Mouse (Mus musculus) hindbrain, embryonic 10.5 days (tissue): ENCODE measurements around the gene Catsperg1. TPM values are rescaled to one million over a fixed set of nuclear protein-coding genes. Genes with fewer than 3 reads are reported as not detected.
"Not testable (repeated sequence)": the region's sequence is repeated elsewhere in the genome, so short reads cannot be mapped to it uniquely, and the experiment has no call there.

Experiments
- DNase-seq: peaks from one replicate; pipeline ENCODE4 v3.0.0-alpha.2; 2017; ENCODE audit warnings: low spot score
- H3K27ac ChIP-seq: fragments of 300-500 bp; sonication (generic); 2 replicates; pipeline ENCODE4 v1.5.1; 2016; ENCODE audit warnings: mild to moderate bottlenecking, moderate library complexity
- H3K27me3 ChIP-seq: fragments of 300-500 bp; sonication (generic); 2 replicates; pipeline ENCODE4 v1.6.1; 2016; ENCODE audit warnings: mild to moderate bottlenecking; ENCODE audit not compliant: poor library complexity, insufficient read depth, severe bottlenecking
- H3K36me3 ChIP-seq: fragments of 300-500 bp; sonication (generic); 2 replicates; pipeline ENCODE4 v1.6.1; 2016; ENCODE audit warnings: mild to moderate bottlenecking, moderate library complexity
- H3K4me1 ChIP-seq: fragments of 300-500 bp; sonication (generic); replicated peaks from 2 replicates; pipeline ENCODE4 v1.6.1; 2016; ENCODE audit warnings: mild to moderate bottlenecking
- H3K4me3 ChIP-seq: fragments of 300-500 bp; sonication (generic); 2 replicates; pipeline ENCODE4 v1.5.1; 2016; ENCODE audit warnings: mild to moderate bottlenecking, moderate library complexity
- H3K9me3 ChIP-seq: fragments of 300-500 bp; sonication (generic); 2 replicates; pipeline ENCODE4 v1.6.1; 2016; ENCODE audit warnings: mild to moderate bottlenecking, moderate library complexity
- WGBS: fragments of 180-500 bp; shearing (Covaris S2); methylation state at CpG from one replicate; pipeline ENCODE4 v1.1.7; 2016; 5-methylcytosine and 5-hydroxymethylcytosine counted together
- polyA plus RNA-seq: library from polyadenylated mRNA; unstranded; fragments of >200 nt; fragmentation: Nextera tagmentation; extraction: Ambion mirVana; gene quantifications from 2 replicates; pipeline ENCODE4 v1.2.1, GENCODE M21; 2016

The Catsperg1 gene
- polyA plus RNA-seq, 1 experiment from 2014 or later = 0.51 TPM

GRCm38 (mm10) chr7:29244732-29245416, 31.0 kb upstream of the Catsperg1 start:
- Histone ChIP-seq H3K9me3 (no peaks in the 10 kb centered on the region), H3K27ac (no peak overlapping the region), H3K36me3 (peaks cover 47% of the 10 kb centered on the region), H3K4me3 (no peak overlapping the region), H3K4me1 (peaks cover 28% of the 10 kb centered on the region), H3K27me3 (peaks cover 24% of the 10 kb centered on the region)
- DNase-seq = no peak
- 84% methylated on average over 7 of the region's 7 CpGs for WGBS

GRCm38 (mm10) chr7:29238019-29238967, 24.5 kb upstream of the Catsperg1 start, which contains the start of gene Yif1b:
Gene Yif1b, plus strand, starts transcription at chr7:29238329.
- H3K27ac ChIP-seq = peak within 1 kb of the TSS; percentile 90
- H3K36me3 ChIP-seq = peaks cover 13% of the 10 kb centered on the region; the same call in 1 of the 2 replicates
- WGBS = under 1% methylated on average over 60 of the region's 60 CpGs
- H3K4me3 ChIP-seq = peak within 1 kb of the TSS; percentile 82
- DNase-seq = peak; percentile 99
- H3K4me1 ChIP-seq = peaks cover 22% of the 10 kb centered on the region
- 0 out of 2 replicates have a peak, but pooled peaks cover 3% of the 10 kb centered on the region for H3K9me3 ChIP-seq
- H3K27me3 ChIP-seq = peaks cover 14% of the 10 kb centered on the region

- WGBS = 30% methylated on average over 6 of the region's 6 CpGs
- peak overlapping the region; percentile 82 for H3K4me3 ChIP-seq
- peak overlapping the region; percentile 90 for H3K27ac ChIP-seq
- H3K4me1 ChIP-seq = peaks cover 23% of the 10 kb centered on the region
- DNase-seq, H3K9me3 ChIP-seq: not testable (repeated sequence)
- peaks cover 13% of the 10 kb centered on the region; the same call in 1 of the 2 replicates for H3K36me3 ChIP-seq
- H3K27me3 ChIP-seq = peaks cover 21% of the 10 kb centered on the region
Measured at GRCm38 (mm10) chr7:29237596-29237995, 23.8 kb upstream of the Catsperg1 start.

GRCm38 (mm10) chr7:29236593-29236992, 22.8 kb upstream of the Catsperg1 start:
- H3K27me3 ChIP-seq = peaks cover 31% of the 10 kb centered on the region
- no peak overlapping the region for H3K27ac ChIP-seq
- WGBS = 84% methylated on average over 4 of the region's 4 CpGs
- H3K4me3 ChIP-seq = no peak overlapping the region
- peaks cover 8% of the 10 kb centered on the region; the same call in 1 of the 2 replicates for H3K36me3 ChIP-seq
- no peak for DNase-seq
- peaks cover 31% of the 10 kb centered on the region for H3K4me1 ChIP-seq
- 0 out of 2 replicates have a peak, but pooled peaks cover 3% of the 10 kb centered on the region for H3K9me3 ChIP-seq

- Histone ChIP-seq H3K27ac (no peak overlapping the region), H3K27me3 (peaks cover 51% of the 10 kb centered on the region), H3K4me1 (peaks cover 29% of the 10 kb centered on the region), H3K4me3 (no peak overlapping the region), H3K9me3 (0 out of 2 replicates have a peak, but pooled peaks cover 3% of the 10 kb centered on the region), H3K36me3 (no peaks in the 10 kb centered on the region)
- WGBS = 74% methylated on average over 5 of the region's 5 CpGs
- no peak for DNase-seq
Measured at GRCm38 (mm10) chr7:29234661-29235060, 20.8 kb upstream of the Catsperg1 start.

- H3K4me1 ChIP-seq = peaks cover 20% of the 10 kb centered on the region
- DNase-seq = no peak
- no peaks in the 10 kb centered on the region for H3K36me3 ChIP-seq
- H3K27me3 ChIP-seq = peaks cover 60% of the 10 kb centered on the region
- no peak overlapping the region for H3K27ac ChIP-seq
- 0 out of 2 replicates have a peak, but pooled peaks cover 3% of the 10 kb centered on the region for H3K9me3 ChIP-seq
- WGBS = 90% methylated on average over 6 of the region's 6 CpGs
- no peak overlapping the region for H3K4me3 ChIP-seq
Measured at GRCm38 (mm10) chr7:29233745-29234144, 19.9 kb upstream of the Catsperg1 start.

GRCm38 (mm10) chr7:29232247-29233013, 18.6 kb upstream of the Catsperg1 start, which contains the start of gene Kcnk6:
Gene Kcnk6, minus strand, starts transcription at chr7:29232515.
- Histone ChIP-seq H3K9me3 (0 out of 2 replicates have a peak, but pooled peaks cover 3% of the 10 kb centered on the region), H3K4me1 (peaks cover 9% of the 10 kb centered on the region), H3K27ac (peak within 1 kb of the TSS; percentile 36), H3K27me3 (peaks cover 66% of the 10 kb centered on the region), H3K36me3 (no peaks in the 10 kb centered on the region), H3K4me3 (peak within 1 kb of the TSS; percentile 57)
- 2% methylated on average over 62 of the region's 62 CpGs for WGBS
- DNase-seq = peak; percentile 32

GRCm38 (mm10) chr7:29231517-29231916, 17.7 kb upstream of the Catsperg1 start:
- WGBS = 52% methylated on average over 3 of the region's 3 CpGs
- Histone ChIP-seq H3K27ac (no peak overlapping the region), H3K27me3 (peaks cover 66% of the 10 kb centered on the region), H3K4me1 (peaks cover 9% of the 10 kb centered on the region), H3K36me3 (no peaks in the 10 kb centered on the region), H3K9me3 (0 out of 2 replicates have a peak, but pooled peaks cover 3% of the 10 kb centered on the region), H3K4me3 (peak overlapping the region; percentile 57)
- DNase-seq = no peak

GRCm38 (mm10) chr7:29230560-29230959, 16.7 kb upstream of the Catsperg1 start:
- 0 out of 2 replicates have a peak, but pooled peaks cover under 1% of the 10 kb centered on the region for H3K9me3 ChIP-seq
- peaks cover 11% of the 10 kb centered on the region for H3K4me1 ChIP-seq
- peaks cover 66% of the 10 kb centered on the region for H3K27me3 ChIP-seq
- WGBS = 18% methylated on average over 3 of the region's 3 CpGs
- H3K4me3 ChIP-seq = no peak overlapping the region
- DNase-seq = no peak
- H3K36me3 ChIP-seq = no peaks in the 10 kb centered on the region
- H3K27ac ChIP-seq = no peak overlapping the region

GRCm38 (mm10) chr7:29228202-29228601, 14.4 kb upstream of the Catsperg1 start:
- peaks cover 21% of the 10 kb centered on the region for H3K4me1 ChIP-seq
- H3K4me3 ChIP-seq = no peak overlapping the region
- no peak overlapping the region for H3K27ac ChIP-seq
- WGBS = 79% methylated on average over 4 of the region's 4 CpGs
- DNase-seq = no peak
- H3K27me3 ChIP-seq = peaks cover 58% of the 10 kb centered on the region
- no peaks in the 10 kb centered on the region for H3K9me3 ChIP-seq
- H3K36me3 ChIP-seq = no peaks in the 10 kb centered on the region

- H3K4me1 ChIP-seq = peaks cover 12% of the 10 kb centered on the region
- DNase-seq = no peak
- no peaks in the 10 kb centered on the region for H3K36me3 ChIP-seq
- H3K4me3 ChIP-seq = peak overlapping the region; percentile 38
- no peaks in the 10 kb centered on the region for H3K9me3 ChIP-seq
- H3K27ac ChIP-seq = peak overlapping the region; percentile 69
- peaks cover 31% of the 10 kb centered on the region for H3K27me3 ChIP-seq
- 72% methylated on average over 13 of the region's 13 CpGs for WGBS
Measured at GRCm38 (mm10) chr7:29225520-29225919, 11.7 kb upstream of the Catsperg1 start.
